Mouse (Mus musculus): ENCODE measurements around the gene Pitpnb.

DNA sequence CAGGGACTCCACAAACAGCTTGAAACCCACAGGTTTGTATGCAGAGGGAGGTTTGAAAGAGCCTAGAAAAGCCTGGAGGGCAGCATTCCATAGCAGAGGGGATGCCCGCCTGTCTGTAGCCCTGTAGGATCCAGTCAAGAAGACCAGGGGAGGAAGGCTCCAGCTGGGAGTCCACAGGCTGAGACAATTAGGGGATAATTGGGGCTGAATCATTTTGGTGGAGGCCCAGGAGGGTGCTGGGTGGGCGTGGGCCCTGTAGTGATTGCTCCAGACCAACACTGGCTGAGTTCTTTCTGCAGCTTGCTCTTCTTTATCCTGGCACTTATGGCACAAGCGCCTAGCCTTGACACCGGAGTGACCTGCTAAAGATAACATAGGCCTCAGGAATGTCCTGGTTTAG is 67.9 kb downstream of the Pitpnb start:
- TF ChIP-seq CTCF (IDR thresholded peaks at IDR 0.05; ENCODE audit: control insufficient read depth, insufficient read depth, insufficient read length) (no peak), MAX (IDR thresholded peaks at IDR 0.05) (no peak), CEBPB (IDR thresholded peaks at IDR 0.05; ENCODE audit: low read depth) (no peak)
